Comparison of ENCODE assay signal across 13 mouse cellular contexts in the genomic region with DNA sequence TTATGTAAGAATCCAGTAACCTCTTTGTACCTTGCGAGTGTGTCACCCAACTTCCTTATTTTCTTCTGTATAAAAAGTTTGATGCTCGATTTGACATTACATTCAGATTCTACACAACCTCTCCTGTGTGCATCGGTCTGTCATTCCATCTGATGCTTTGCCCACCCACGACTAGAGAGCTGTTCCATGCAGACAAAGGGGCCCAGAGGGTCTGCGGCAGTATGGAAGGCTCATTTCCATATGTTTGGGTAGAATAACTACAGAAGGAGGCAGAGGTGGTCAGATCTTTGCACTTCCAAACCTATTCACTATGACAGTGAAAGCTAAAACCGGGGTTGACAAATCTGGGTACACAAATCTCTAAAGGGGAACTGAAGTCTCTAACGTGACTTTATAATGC. TPM values are rescaled to one million over a fixed set of nuclear protein-coding genes. Genes with fewer than 3 reads are reported as not detected.
DNase-seq lines count a peak whose midpoint lies in the region; ATAC-seq and TF ChIP-seq lines count a peak whose summit lies in the region.
"Not testable (repeated sequence)": the region's sequence is repeated elsewhere in the genome, so short reads cannot be mapped to it uniquely, and the experiment has no call there.
"Had no signal": no experiment of that assay in that cellular context is flagged by ENCODE, and none has a peak within 500 bp of the region (broad histone marks: within the 10 kb centered on the region; RNA-seq: fewer than 3 reads in every experiment).

No protein-coding gene starts in this region.

- H3K9me3 ChIP-seq in heart, postnatal 0 days (replicated peaks; ENCODE audit: control insufficient read depth, low read length), result not testable (repeated sequence)

- H3K27ac ChIP-seq in gastrocnemius, adult 2 months, result peak overlapping the region; percentile 99
- peak overlapping the region; percentile 99; the same call in 1 of the 2 replicates for H3K27ac ChIP-seq in heart, postnatal 0 days (ENCODE audit: low read depth)

- not testable (repeated sequence) for TF ChIP-seq CTCF in gastrocnemius, adult 2 months (IDR thresholded peaks at IDR 0.05); heart, postnatal 0 days (IDR thresholded peaks at IDR 0.05; ENCODE audit: low read depth)

- H3K4me2 ChIP-seq in heart, postnatal 0 days (ENCODE audit: low read depth, low read length), result not testable (repeated sequence)

- 88% methylated on average over 7 of the region's 7 CpGs for WGBS in heart, postnatal 0 days

- intact Hi-C loops in gastrocnemius, adult 2 months (cut with DNase I), result not testable (repeated sequence)

- not testable (repeated sequence) for H3K4me3 ChIP-seq in gastrocnemius, adult 2 months; heart, postnatal 0 days (ENCODE audit: low read depth, low read length)

- not testable (repeated sequence) for ATAC-seq in heart, postnatal 0 days (ENCODE audit: insufficient read depth, low read depth)

- H3K27me3 ChIP-seq in heart, postnatal 0 days (ENCODE audit: control insufficient read depth, insufficient read depth, low read length), result not testable (repeated sequence)

- not testable (repeated sequence) for H3K36me3 ChIP-seq in heart, postnatal 0 days (replicated peaks; ENCODE audit: control insufficient read depth, insufficient read depth, low read length)

- not testable (repeated sequence) for H3K9ac ChIP-seq in heart, postnatal 0 days (replicated peaks; ENCODE audit: low read depth, low read length)

- not testable (repeated sequence) for TF ChIP-seq EP300 in heart, postnatal 0 days (IDR thresholded peaks at IDR 0.05; ENCODE audit: low read depth)

- DNase-seq in ES-CJ7 (ENCODE audit: low read depth, low spot score), result peak; percentile 77
- peak; percentile 87 for DNase-seq in R1 (ENCODE audit: low read depth, low spot score)
- not testable (repeated sequence) for DNase-seq in gastrocnemius, adult 2 months; heart, postnatal 0 days (ENCODE audit: low spot score)

- H3K4me1 ChIP-seq in heart, postnatal 0 days (ENCODE audit: control insufficient read depth, insufficient read depth), result peaks cover 30% of the 10 kb centered on the region

RNA-seq across cellular contexts. Expression of a gene that starts 3.9 kb away (rescaled TPM):
- total RNA-seq in gastrocnemius, adult 2 months (2021), result 10 to 100 TPM; 23.7 to 33.6 TPM
- total RNA-seq in heart, postnatal 0 days (2014; rRNA removed; ENCODE audit: low replicate concordance), result 47.8 and 51.7 TPM in 2 replicates
- polyA plus RNA-seq in heart, postnatal 0 days (2015; fragmentation: Nextera tagmentation; extraction: Ambion mirVana), result 82.5 and 83.7 TPM in 2 replicates

RNA-seq across cellular contexts. Expression of a gene that starts 54.4 kb away (rescaled TPM):
- total RNA-seq in gastrocnemius, adult 2 months (2021), result 100 to 1,000 TPM; 370 to 385 TPM
- total RNA-seq in heart, postnatal 0 days (2014; rRNA removed; ENCODE audit: low replicate concordance), result 287 and 316 TPM in 2 replicates
- polyA plus RNA-seq in heart, postnatal 0 days (2015; fragmentation: Nextera tagmentation; extraction: Ambion mirVana), result 106 and 109 TPM in 2 replicates
- polyA plus RNA-seq: activated CD4-positive, CD25-positive, alpha-beta regulatory T cell, adult 4 months; G1E had no signal

RNA-seq across cellular contexts. Expression of a gene that starts 55.0 kb away (rescaled TPM):
- not detected for total RNA-seq in gastrocnemius, adult 2 months (2021)
- total RNA-seq in heart, postnatal 0 days (2014; rRNA removed; ENCODE audit: low replicate concordance), result 0.08 TPM in 1 of 2 replicates, not detected in the other
- 0.12 and 0.18 TPM in 2 replicates for polyA plus RNA-seq in heart, postnatal 0 days (2015; fragmentation: Nextera tagmentation; extraction: Ambion mirVana)
- total RNA-seq: forebrain, postnatal 0 days had no signal
- polyA plus RNA-seq: C2C12; cerebellum, adult 2 months; cortical plate, adult 2 months; embryonic facial prominence, embryonic 14.5 days; forebrain, embryonic 11.5 days; forebrain, embryonic 15.5 days; forebrain, postnatal 0 days; G1E had no signal
